Mouse (Mus musculus): Measurements from ENCODE around the gene Gpr143.
A peak's percentile ranks its signal among the peaks of the same experiment; 100 is the strongest.
"Not testable (repeated sequence)": the region's sequence is repeated elsewhere in the genome, so short reads cannot be mapped to it uniquely, and the experiment has no call there.

The Gpr143 gene

DNA sequence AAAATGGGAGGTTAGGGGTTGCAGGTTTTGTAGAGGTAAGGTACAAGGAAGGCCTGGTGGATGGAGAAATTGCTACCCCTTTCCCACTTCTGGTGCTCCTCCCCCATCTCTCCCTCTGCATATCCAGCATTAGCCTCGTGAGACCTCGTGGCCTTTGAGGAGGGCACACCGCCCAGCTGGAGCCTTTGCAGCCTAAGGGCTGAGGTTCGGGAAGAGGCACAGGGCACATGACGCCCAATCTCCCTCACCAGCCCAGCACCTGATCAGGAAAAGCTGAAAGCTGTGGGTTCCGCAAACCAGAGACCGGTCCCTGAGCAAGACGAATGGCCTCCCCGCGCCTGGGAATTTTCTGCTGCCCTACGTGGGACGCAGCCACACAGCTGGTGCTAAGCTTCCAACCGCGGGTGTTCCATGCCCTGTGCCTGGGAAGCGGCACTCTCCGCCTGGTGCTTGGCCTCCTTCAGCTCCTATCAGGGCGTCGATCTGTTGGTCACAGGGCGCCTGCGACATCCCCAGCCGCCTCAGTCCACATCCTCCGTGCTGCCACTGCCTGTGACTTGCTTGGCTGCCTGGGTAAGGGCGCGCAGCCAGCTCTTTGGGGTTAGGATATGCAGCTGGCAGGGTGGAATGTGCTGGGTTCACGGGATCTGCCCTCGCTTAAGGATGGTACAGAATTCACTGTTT lies at the start of gene Gpr143:
TSS of gene Gpr143 (plus strand) at position 202 of the 684 bp plus-strand sequence.
- DNase-seq (ENCODE audit: low spot score): no peak

DNA sequence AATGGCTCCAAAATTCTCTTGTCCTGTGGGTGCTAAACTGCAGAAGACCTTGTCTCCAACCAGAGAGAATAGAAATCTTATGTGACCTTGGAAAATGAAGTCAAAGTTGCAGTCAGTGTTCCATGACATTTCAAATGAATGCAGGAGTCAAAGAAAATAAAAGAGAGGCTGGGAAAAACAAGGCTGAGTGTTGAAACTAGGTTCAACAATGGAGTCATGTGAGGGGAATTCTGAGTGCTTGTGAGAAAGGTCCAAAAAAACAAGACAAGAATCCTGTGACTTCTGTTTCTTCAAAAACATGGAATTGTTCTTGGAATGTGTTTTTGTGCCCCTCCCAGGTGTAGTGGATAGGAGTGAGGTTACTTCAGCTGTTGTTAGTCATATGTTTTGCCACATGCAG lies 46.4 kb upstream of the Gpr143 start:
- DNase-seq (ENCODE audit: low spot score): no peak

DNA sequence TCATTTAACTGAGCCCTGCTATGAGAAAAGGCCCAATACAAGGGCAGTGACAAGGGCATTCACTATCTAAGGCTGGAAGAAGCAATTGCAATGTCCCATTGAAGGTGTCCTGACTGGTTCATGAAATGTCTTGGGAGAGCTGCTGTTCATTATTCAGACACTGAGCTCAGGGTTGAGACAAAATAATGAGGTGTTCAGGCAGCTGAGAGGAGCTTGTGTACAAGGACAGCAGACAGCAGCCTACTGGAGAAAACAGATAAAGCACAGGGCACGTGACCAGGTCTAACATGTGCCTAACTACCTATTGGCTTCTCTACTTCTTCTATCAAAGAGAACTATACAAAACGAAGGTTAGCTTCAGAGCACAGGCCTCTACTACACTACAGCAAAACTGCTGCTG lies 43.5 kb upstream of the Gpr143 start:
- DNase-seq (ENCODE audit: low spot score): no peak

DNA sequence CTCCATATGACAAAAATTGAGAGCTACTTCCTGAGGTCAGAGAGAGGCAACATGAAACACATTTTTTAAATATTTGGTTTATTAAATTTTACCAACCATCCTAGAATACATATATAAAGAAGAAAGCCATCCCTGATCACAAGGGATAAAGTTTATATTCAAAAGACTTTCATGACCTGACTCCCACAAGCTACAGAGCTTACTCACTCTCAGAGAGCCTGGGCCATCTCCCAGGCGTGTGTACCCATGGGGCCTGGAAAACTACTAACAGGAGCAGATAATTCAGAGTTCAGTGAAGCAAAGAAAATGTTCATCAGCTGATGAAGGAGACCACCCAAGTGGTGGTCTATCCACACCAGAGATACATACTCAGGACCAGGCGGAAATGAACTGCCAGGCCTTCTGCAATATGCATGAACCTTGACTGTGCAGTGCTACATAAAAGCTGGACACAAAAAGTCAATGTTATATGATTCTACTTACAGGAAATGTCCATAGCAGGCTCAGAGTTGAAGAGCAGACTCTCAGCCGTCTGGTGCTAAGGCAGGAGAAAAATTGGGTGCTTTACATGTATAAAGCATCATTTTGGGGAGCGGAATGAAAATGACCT lies 42.9 kb upstream of the Gpr143 start:
- DNase-seq (ENCODE audit: low spot score): no peak

DNA sequence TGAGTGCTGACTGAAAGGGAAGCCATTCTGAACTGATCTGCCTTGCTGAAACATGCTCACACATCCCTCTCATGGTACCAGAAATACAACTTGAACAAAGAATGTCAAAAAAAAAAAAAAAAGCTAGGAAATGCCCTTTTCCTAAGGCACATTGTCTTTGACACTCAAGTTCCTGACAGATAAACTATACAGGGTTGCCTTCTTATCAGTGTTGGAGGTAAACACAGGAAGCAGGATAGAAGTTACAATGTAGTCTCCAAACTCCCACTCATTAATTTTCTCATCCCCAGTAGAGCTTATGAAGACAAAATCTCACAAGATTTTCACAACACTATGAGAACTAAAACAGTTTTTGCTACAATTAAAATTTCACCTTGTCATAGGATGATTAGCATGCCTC lies 38.1 kb upstream of the Gpr143 start:
- DNase-seq (ENCODE audit: low spot score): no peak

DNA sequence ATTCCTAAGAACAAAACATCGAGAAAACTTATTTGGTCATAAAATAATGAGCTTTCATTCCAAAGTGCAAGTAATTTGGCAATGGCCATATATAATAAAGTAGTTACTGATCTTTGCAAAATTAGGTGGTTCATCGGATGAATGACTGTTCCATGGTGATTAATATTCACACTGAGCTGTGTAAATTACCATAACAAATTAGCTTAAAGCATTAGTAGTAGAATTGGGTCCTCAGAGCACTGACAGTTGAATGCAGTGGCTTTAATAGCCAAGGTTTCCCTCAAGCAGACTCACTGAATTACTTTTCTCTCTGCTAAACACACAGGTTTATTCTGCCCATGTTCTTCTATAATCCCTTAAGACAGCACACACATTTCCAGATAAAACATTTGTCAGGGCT lies 35.8 kb upstream of the Gpr143 start:
- DNase-seq (ENCODE audit: low spot score): no peak

DNA sequence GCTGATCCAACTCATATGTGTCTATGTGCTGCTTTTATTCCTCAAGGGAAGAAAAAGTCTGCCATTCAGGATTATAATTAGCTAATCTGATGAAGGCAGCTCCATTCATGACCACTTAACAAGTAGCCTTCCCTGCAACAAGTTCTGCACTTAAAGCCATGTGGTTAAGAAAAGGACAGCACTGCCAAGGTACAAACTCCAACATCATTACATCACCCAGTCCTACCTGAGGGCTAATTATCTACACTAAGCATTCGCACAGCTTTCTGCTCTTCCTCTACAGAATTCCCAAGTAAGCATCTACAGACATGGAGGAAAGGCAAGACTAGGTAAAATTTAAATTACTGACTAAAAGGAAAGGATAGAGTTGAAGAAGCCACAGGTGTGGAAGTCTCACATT lies 25.9 kb upstream of the Gpr143 start:
- no peak for DNase-seq (ENCODE audit: low spot score)

DNA sequence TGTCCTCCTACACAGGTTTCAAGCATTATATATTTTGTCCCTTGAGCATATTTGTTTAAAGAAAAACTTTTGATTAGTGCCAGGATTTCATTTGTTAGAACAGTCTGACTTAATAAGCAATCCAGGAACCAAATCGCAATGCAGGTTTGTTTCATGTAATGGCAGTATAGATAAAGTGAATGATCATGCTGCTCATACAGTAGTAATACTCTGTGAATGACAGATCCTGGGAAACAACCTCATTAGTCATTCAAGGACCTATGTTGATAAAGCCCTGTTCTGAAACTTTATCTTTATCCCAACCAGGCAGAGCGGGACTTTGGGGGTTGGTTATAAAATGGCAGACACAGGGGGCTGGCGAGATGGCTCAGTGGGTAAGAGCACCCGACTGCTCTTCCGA lies 25.4 kb upstream of the Gpr143 start:
- DNase-seq (ENCODE audit: low spot score): no peak

DNA sequence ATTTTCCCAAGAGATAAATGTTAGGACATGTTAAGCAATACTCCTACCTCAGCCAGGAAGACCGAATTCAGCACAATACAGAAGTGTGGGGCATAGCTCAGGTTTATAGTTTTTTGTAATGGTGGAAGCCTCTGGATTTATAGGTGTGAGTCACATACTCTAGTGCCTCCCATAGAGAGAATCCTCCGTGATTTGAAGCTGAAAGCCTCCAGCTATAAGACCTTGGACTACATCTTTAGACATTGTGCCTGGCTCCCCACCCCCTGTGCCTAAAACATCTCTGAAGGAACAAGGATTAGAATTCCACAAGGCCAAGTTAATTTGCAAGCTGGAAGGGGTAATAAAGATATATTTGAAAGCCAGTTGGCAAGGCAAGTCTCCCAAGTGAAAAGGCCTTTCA lies 19.3 kb upstream of the Gpr143 start:
- no peak for DNase-seq (ENCODE audit: low spot score)

DNA sequence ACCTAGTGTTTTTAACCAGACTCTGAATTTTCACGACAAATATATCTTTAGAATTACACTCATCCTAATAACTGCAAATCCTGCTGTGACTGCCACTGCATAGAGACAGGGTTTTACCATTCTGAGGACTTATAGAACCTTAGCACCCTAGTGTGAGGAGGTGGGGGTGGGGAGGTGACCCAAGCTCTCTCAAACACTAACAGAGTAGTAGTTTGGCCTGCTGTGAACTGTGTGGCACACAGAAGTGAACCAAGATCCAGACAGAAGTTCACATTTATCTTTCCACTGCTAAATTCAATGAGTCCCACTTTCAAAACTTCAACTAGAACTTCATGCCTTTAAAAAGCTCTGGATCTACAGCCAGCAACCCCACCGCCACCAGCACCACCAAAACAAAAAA lies 18.9 kb upstream of the Gpr143 start:
- no peak for DNase-seq (ENCODE audit: low spot score)

DNA sequence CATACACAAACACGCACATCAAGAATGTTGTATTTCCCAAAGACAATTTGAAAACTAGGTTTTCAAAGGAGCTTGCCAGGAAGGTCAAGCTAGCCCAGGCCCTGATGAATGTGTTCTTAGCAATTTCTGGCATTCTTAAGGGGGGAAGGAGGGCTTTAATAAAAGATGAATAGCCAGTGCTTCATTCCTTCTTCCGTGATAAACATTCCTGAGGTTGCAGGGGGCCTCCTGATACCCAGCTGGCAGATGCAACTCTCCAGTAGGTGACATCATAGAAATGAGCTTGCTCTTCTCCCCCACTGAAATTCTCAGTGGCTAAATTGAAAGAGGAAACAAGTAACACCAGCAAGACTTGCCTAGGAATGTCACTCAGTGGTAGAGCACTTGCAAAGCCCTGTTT lies 17.6 kb upstream of the Gpr143 start:
- DNase-seq (ENCODE audit: low spot score): no peak

DNA sequence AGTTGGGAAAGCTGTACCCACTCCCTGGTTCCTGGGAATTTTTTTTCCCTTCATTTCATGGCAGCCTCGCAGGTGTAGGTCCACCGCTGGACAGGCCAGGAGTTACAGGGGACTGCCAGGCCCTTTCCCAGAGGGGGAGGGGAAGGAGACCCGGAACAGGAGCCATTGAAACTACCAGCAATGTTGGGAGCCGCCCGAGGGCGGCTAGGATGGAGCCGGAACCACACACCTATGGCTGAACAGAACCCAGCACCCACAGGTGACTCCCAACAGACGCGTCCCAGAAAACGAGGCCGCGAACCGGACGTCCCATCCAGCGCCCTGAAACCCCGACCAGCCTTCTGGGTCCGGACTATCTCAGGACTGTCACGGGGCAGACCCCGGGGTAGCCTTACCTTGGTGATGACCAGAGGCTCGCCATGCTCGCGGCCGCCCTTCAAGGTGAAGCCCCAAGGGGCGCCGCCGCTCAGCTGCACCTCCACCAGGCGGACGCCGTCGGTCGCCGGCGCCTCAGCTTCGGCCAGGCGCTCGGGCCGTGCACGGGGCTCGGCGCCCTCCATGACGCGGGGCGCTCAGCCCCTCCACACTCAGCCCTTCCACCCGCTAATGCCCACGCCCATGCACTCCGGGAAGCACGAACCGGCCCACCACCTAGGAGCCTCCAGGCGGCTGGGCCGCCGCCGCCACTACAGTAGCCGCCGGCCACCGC lies 12.7 kb upstream of the Gpr143 start, which contains the start of gene Shroom2:
TSS of gene Shroom2 (minus strand) at position 575 of the 709 bp plus-strand sequence.
- no peak for DNase-seq (ENCODE audit: low spot score)

DNA sequence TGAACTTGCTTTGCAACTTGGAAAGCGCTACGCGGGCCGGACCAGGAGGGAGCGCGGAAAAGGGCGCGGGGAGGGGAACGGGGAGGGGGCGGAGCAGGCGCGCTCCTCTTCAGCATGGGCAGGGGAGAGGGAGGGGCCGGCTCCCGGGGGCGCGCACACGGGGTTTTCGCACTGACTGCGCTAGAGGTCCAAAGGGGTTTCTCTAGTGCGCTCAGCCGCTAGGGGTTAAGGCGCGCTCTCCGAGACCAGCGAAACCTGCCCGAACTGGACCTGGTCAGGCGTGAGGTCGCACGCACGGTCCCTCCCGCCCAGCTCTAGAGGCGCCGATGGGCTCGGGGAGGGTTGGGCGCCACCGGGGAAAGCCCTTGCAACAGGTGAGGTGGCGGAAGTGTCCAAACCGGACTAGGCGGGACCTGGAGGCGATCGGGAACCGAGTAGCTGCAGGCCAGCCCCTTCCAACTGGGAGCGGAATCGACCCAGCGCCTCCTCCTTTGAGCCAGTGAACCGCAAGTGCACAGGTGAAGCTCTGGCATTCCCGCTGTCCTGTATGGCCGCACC lies 12.0 kb upstream of the Gpr143 start:
- peak; percentile 12 for DNase-seq (ENCODE audit: low spot score)

DNA sequence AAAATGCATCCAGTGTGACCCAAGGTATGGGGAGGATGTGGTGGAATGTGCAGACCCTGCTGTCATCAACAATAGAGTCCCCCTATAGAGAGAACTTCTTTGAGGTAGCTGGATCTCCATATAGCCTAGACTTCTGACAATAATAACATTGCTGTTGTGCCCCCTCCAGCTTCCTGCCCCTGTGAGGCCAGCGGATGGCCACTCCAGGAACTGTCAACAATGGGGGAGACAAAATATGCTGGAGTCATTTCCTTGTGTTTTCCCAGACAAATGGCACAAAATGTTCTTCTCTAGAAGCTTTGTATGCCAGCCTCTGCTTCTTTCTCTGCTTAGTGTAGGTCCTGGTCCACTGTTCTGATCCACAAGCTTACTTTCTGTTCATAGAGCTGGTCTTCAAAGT lies 6.4 kb downstream of the Gpr143 start:
- no peak for DNase-seq (ENCODE audit: low spot score)

DNA sequence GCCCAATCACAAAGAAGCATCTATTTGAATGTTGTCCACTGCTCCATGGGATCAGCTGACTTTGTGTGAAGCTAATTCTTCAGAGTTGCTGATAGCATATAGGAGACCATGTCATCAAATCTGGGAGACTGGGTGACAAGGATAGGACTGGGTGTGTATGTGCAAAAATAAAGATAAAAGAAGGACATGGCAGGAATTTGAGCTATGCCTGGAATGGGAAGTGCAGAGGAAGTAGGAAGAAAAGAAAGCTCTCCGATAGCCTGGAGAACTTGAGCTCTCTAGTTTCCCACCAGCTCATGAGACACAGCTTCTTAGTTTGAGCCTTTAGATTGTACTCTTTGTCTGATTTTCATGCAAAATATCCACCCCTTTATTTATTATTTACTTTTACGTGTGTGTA lies 6.9 kb downstream of the Gpr143 start:
- no peak for DNase-seq (ENCODE audit: low spot score)

DNA sequence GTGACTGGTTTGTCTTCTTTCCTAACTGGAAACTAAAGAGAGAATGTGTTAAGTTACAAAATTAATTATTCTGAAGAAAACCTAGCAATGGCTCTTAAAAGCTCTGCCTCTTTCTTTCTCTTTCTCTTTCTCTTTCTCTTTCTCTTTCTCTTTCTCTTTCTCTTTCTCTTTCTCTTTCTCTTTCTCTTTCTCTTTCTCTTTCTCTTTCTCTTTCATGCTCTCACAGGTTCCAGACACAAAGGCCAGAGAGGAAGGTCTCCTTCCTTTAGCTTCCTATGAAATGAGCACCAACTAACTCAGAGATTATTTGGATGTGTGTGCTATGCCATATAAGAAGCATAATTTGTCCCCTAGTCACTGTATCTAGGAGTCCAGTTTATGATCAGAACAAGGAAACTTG lies 23.6 kb downstream of the Gpr143 start:
- no peak for DNase-seq (ENCODE audit: low spot score)

DNA sequence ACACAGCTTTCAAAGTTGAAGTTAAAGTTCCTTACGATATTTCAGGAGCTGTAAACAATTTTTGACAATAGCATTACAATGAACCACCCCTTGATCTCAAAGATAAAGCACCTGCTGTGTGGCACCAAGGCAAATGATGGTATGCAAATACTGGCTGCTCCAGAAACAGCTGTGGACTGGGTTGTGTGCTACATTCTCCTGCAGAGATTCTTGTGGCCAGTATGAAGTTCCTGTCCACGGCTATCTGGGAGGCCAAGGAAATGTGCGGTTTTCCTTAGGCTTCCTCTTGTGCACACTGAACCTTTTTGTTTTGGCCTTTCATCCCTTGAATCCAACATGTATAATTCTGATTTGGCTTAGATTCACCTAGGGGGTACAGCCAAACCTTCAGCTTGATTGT lies 31.6 kb downstream of the Gpr143 start:
- no peak for DNase-seq (ENCODE audit: low spot score)

DNA sequence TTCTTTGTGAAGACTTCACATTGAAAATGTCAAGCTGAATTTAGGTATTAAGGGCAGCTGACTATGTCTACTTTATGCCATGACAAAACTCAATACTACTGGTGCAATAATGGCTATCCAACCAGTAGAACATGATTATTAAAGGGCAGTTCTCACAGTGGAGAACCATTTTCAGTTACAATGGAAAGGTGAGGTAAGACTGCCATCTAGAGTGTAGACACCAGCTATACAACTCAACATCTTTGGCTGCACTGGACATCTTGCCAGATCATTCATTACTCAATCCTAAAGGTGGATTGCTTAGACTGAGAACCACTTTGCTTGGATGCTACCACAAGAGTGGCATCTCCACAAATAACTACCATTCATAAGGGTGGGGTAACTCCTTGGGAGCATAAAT lies 37.3 kb downstream of the Gpr143 start:
- no peak for DNase-seq (ENCODE audit: low spot score)

DNA sequence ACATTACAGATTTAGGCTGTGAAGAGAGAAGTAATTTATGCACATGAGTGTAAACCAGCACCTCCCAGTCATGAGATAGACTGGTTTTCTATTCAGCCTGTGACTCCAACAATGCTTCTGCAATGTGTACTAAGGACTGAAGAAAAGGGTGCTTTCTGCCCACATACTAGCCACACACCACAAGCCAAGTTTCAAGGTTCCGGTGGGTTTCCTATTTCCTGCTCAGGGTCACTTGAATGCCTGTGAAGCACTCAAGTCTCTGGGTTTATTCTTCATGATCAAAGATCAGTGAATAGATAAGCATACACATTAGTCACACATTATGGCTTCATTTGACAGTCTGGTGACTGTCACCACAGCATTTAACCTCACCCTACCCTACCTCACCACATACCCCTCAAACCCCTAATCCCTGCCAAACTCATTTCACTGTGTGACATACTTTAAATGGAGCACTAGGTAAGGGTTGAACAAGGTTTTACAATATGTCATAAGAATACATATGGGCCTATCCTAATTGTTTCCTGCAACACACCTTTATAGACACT lies 49.4 kb downstream of the Gpr143 start:
- not testable (repeated sequence) for DNase-seq (ENCODE audit: low spot score)

DNA sequence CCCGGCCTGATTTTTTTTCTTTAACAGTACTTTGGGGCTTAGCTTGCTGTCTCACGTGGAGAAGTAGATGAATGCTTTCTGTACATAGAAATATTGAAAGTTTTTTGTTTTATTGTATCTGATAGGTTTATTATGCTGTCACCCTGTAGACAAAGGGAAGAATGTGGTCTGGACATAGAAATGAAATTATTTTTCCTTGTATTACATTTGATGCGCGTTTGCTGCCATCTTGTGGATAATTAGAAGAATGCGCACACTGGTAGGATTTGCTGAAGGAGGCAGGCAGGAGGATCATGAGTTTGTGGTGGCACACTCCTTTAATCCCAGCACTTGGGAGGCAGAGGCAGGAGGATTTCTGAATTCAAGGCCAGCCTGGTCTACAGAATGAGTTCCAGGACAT lies 53.2 kb downstream of the Gpr143 start:
- not testable (repeated sequence) for DNase-seq (ENCODE audit: low spot score)

DNA sequence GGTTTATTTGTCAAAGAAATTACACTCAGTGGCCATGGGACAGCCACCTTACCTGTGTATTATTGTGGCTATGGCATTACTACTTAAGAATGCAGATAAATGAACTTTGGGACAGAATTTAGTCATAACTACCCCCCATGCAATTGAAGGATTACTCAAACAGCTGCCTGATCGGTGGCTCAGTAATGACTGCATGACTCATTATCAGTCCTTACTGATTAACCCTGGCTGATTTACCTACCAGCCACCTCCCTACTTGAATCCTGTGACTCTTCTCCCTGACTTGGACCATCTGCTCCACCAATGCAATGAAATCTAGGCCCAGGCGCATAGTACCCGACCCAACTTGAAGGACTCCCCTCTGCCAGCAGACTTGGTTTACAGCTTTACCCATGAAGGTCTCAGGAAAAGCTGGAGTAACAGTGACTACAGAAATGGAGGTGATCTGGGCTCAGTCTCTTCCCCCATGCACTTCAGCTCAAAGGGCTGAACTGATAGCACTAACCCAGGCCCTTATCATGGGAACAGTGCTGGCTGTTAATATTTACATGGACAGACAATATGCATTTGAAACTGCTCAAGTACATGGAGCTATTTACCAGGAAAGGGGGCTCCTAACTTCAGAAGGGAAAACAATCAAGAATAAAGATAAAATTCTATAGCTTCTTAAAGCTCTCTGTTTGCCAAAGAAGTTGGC lies 73.5 kb downstream of the Gpr143 start:
- DNase-seq (ENCODE audit: low spot score): no peak
